Mouse (Mus musculus) erythroid progenitor cell, adult 5-6 weeks (primary cell): ENCODE data around the gene Eif2ak4. TPM values are rescaled to one million over a fixed set of nuclear protein-coding genes. Genes with fewer than 3 reads are reported as not detected.

Experiments
- ATAC-seq: replicated peaks from 2 replicates; pipeline ENCODE4 v1.8.0; 2016; ENCODE audit warnings: moderate number of reproducible peaks, mild to moderate bottlenecking, moderate TSS enrichment, inconsistent platforms; ENCODE audit not compliant: poor library complexity, low FRiP score, severe bottlenecking
- total RNA-seq, 2 experiments: library from RNA; stranded (forward) in 1 of 2; stranded (reverse) in 1 of 2; fragments of 150-400 nt in 1 of 2; fragments of 186-747, 209-891 nt in 1 of 2; gene quantifications; 2 replicates each; pipeline versions ENCODE4 v1.2.3 to v1.2.4; 2015 to 2017; ENCODE audit warnings: low replicate concordance in 2 of 2

Eif2ak4 gene
- total RNA-seq, 2 experiments from 2014 or later = 3.4 to 12.7 TPM

- no peak for ATAC-seq
These were observed 109.5 kb downstream of the Eif2ak4 start for GRCm38 (mm10) chr2:118497890-118498289.

GRCm38 (mm10) chr2:118498476-118498875 is 110.1 kb downstream of the Eif2ak4 start:
- no peak for ATAC-seq

DNA sequence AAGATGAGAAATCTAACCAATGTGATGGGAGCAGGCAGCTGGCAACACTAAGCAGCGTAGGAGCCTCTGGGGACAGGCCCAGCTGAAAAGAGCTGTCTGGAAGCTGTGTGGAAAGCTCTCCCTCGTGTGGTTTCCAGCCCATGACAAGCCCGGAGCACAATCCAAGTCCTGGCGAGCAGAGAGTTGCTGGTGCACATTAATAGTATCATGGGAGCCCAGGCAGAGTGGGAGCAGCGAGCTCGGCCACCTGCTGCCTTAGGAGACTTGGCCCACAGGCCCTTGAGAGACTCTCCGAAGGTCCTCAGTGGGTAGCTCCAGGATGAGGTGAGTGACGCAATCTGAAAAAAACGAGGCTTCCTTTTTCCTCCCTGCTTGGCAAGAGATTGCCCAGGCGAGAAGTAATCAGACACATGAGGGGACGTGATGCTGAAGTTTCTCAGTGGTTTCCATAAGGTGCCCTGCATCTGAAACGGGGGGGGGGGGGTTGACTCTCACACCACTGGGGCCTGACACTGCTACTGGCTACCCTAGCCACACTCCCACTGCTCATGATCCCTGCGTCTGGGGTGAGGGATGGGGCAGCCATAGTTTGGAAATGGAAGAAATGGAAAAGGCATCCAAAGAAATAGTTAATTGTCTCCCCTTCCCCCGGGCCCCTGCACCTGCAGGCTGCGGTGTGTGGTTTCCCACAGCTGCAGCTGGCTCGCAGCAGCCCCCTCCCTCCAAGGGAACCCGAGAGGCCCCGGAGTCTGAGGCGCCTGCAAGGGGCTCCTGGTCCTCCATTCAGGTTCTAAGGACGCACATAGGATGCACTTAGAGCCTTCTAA is 110.9 kb downstream of the Eif2ak4 start:
- ATAC-seq = no peak

GRCm38 (mm10) chr2:118500191-118500590 is 111.8 kb downstream of the Eif2ak4 start:
- ATAC-seq = no peak

GRCm38 (mm10) chr2:118507126-118507525 is 118.7 kb downstream of the Eif2ak4 start:
- no peak for ATAC-seq

- no peak for ATAC-seq
These were observed 121.4 kb downstream of the Eif2ak4 start for GRCm38 (mm10) chr2:118509688-118510446.

GRCm38 (mm10) chr2:118510447-118511310 is 122.3 kb downstream of the Eif2ak4 start:
- ATAC-seq = 0 out of 2 replicates have a peak, but pooled peaks have one; percentile 16

GRCm38 (mm10) chr2:118511779-118512417 is 123.5 kb downstream of the Eif2ak4 start:
- ATAC-seq = no peak

DNA sequence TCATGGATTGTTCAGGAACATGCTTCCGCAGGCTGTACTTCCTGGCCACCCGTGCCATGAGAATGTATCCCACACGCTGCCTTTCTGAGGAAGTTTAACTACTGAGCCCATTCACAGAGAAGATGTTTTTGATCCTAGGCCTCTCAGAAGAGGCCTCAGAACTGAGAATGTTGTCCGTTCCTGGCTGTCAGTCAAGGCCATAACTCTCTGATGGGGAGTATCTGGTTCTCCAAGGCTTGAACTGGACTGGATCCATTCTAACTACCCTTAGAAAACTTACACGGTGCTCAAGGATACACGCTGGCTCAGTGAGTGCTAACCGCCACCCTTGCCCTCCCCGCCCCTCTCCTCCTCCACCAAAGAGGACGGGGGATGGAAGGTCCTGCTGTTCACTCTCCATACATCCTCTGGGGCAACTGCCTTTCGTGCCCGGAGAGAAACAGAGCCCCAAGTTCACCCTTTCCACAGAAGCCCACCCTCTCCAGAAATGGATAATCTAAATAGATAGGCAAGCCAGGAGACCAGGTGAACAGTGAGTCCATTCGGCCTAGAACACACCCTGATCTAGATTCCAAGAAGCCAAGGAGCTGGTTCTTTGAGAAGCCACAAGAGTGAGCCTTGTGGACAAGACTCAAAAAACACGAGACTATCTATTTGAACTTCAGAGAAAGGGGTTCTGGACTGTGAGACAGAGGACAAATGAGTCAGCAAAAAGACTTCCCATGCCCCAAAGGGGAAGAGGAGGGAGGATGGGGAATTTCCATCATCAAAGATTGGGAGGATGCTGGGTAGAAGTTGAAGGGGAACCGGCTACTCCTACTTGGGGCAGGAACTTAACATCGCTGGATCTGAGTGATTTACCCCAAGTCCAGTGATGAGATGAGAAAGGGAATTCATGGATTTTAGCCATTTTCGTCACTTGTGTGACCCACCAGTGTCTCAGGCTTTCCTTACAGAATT is 124.3 kb downstream of the Eif2ak4 start:
- ATAC-seq = no peak

DNA sequence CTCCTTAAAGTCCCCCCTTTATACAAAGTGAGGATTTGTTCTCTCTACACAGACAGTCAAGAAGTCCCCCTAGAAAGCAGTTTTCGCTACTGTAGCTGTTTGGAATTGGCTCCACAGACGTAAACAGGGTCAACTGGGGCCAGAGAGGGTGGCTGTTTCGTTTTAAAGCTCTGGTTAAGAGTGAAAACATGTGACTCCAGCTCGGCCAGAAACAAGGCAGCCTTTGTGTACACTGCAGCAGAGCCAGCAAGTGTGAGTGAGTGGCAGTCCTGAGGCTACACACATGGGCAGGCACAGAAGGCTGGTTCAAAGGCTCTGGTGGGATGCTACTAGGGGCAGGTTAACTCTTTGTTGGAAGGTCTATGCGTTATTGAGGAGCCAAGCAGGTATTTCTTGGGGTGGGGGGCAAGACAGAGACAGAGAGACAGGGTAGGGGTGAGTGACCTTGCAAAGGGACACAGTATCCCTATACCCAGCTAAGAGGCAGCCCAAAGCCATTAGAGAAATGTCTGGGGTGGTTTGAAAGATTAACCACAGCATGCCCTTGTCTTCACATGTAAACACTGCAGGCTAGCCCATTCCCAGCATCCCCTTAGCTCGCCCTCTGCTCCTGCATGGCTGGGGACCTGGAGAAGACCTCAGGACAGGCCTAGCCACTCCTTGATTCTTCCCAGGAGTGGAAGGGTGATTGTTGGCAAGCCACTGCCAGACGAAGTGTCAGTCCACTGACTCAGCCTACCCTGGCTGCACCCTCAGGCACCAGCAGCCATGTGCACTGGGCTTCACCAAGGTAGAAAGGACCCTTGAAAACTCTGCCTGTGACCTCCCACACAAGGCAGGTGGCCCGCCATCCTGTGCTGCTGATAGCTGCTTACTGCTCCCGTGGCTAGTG is 131.9 kb downstream of the Eif2ak4 start:
- ATAC-seq = no peak; the same call in 1 of the 2 replicates

DNA sequence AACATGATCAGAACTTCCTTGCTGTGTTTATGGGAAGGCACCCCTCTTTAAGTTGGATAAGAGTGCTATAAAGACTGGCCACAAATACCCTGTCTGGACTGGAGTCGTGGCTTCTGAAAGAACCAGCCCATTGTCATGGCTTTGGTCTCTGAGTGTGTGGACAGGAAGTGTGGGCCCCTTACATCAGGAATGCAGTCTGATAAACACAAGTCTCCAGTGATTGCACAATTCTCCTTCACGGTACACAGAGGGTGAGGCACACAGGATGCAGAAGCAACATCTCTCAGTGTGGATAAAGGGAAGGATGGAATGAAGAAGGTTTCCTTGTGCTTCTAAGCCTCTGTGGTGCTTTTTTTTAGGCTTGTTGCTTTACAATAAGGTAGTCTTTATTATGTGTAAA is 133.8 kb downstream of the Eif2ak4 start:
- ATAC-seq = no peak

- ATAC-seq = no peak
These were observed 134.8 kb downstream of the Eif2ak4 start for GRCm38 (mm10) chr2:118523163-118523730.

GRCm38 (mm10) chr2:118524811-118525210 is 136.4 kb downstream of the Eif2ak4 start:
- no peak for ATAC-seq
